Mouse (Mus musculus) adrenal gland (tissue): ENCODE data around the gene Zbtb48.

Experiments used
- intact Hi-C: fragments of 180-260 bp; cut with DNase I; formaldehyde crosslinking; loops from one replicate; pipeline ENCODE4 v1.15.1; 2025
- long read RNA-seq, 2 experiments: library from polyadenylated mRNA; unstranded; transcript quantifications; one replicate each; pipeline ENCODE4 v2.0.0; 2020; ENCODE audit warnings: borderline replicate concordance in 1 of 2; ENCODE audit not compliant: insufficient replicate concordance in 1 of 2

Gene Zbtb48
- long read RNA-seq, experiment 1, partial matches to known transcripts, result 1 of 6 reads
- long read RNA-seq, experiment 1, other reads (novel, unspliced or antisense), result 2 of 6 reads
- long read RNA-seq, experiment 2, partial matches to known transcripts, result 0 of 9 reads
- long read RNA-seq, experiment 2, other reads (novel, unspliced or antisense), result 7 of 9 reads

DNA sequence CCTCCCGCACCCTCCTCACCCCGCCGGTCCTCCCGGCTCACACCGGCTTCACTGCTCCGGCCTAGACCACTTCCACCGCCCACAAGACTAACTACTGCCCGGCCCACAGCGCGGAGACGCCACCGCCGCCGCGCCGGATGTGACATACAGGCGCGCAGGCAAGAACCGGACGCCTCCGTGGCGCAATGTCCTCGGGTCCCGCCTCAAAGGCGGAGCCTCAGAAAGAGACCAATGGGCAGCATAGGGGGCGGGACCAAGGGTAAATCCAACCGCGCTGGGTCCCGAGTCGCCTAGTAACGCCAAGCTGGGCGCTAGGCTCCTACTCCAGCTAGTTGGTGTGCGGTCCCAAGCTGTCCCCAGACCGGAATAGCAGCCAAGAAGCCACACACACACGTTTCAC, at the start of gene Zbtb48:
Gene Zbtb48, minus strand, starts transcription at position 148 of the 400 bp plus-strand sequence.
- intact Hi-C loops, result no loop called here

GRCm38 (mm10) chr4:152077191-152077590, 49.7 kb upstream of the Zbtb48 start:
- intact Hi-C loops, result no loop called here

GRCm38 (mm10) chr4:152074548-152074947, 47.1 kb upstream of the Zbtb48 start:
- intact Hi-C loops, result no loop called here

DNA sequence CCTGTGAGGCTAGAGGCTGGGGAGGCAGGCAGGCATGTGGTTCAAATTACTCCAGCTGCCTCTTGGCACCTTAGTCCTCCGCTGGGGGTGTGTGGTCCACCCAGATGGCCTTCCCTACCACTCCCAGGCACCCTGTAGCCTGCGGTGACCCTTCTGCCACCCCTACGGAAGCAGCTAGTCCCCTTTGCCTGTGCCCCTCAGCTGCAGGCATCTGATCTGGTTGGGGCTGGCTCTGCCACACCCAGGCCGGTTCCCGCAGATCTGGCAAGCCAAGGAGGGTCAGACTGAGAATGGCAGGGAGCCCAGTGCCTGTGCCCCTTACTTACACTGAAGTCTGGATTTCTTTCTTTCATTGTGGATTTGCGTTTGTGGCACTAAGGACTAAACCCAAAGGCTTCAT, 46.2 kb upstream of the Zbtb48 start:
- intact Hi-C loops, result no loop called here

GRCm38 (mm10) chr4:152072655-152073054, 45.2 kb upstream of the Zbtb48 start:
- intact Hi-C loops, result no loop called here

- intact Hi-C loops, result no loop called here
These were observed 44.7 kb upstream of the Zbtb48 start, which contains the start of gene Plekhg5 for GRCm38 (mm10) chr4:152072121-152072601. Plekhg5 (plus strand) TSS chr4:152072498.

- intact Hi-C loops, result no loop called here
These were observed 43.3 kb upstream of the Zbtb48 start for GRCm38 (mm10) chr4:152070494-152071396.

- intact Hi-C loops, result no loop called here
These were observed 41.8 kb upstream of the Zbtb48 start for GRCm38 (mm10) chr4:152069245-152069644.

DNA sequence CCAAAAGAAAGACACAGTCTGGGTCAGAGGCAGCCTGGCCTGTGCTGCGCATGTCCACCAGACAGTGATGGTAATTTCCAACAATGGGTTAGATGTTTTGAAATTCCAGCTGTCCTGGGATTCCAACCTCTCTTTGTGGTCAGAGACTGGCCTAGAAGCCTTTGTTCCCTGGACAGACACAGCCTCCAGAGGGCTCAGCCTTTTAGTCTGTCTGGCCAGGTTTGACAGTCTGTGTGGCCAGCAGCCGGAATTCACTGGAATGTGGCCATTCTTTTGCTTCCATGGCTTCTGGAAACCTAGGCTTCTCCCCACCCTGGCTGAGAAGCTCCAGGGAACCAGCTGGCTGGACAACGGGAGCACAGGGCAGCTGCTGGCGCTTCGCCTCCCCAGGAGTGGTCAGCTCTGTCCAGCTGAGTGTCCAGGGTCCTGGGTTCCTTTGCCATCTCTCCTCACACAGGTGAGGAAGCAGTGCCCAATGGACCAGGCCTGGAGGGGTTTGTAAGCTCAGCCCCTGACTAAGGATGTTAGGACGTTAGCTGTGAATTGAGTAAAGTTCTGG, 40.8 kb upstream of the Zbtb48 start:
- intact Hi-C loops, result no loop called here

DNA sequence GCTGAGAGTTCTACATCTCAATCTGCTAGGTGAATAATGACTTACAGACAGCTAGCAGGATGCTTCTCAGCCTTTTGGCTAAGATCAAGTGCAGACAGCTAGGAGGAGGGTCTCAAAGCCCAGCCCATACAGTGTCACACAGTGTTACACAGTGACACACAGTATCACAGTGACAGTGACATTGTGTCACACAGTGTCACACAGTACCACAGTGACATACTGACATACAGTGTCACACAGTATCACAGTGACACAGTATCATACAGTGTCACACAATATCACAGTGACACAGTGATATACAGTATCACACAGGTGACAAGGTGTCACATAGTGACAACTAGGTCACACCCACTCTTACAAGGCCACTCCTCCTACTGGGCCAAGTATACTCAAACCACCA, 39.8 kb upstream of the Zbtb48 start:
- intact Hi-C loops, result no loop called here

- intact Hi-C loops, result no loop called here
These were observed 35.1 kb upstream of the Zbtb48 start for GRCm38 (mm10) chr4:152062390-152063110.

- intact Hi-C loops, result no loop called here
These were observed 17.1 kb upstream of the Zbtb48 start for GRCm38 (mm10) chr4:152044609-152045008.

GRCm38 (mm10) chr4:152043171-152043570, 15.7 kb upstream of the Zbtb48 start:
- intact Hi-C loops, result no loop called here

- intact Hi-C loops, result no loop called here
These were observed 14.6 kb upstream of the Zbtb48 start for GRCm38 (mm10) chr4:152041924-152042641.

DNA sequence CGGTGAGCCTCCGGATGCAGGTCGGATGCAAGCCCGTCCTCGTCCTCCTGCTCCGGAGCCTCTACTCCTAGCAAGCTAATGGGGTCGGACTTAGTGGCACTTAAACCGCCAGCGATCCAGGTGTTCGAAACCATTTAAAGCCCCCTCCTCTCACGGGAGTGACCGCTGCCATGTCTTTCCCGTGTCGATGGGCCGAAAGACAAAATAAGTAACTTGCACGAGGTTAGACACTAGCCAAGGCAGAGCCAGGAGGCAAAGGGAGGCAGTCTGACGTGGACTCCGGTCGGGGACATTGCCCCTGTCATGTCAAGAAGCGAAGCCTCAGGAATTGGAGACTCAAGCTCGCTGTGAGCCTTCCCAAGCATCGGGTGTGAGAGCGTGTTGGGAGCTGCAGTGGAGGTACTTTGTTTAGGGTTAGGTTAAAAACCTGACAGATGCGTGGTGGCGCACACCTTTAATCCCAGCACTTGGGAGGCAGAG, 12.4 kb upstream of the Zbtb48 start:
- intact Hi-C loops, result loop anchor here (5.0 kb wide), 1 partner anchor 57 kb away; no protein-coding TSS in a partner anchor

DNA sequence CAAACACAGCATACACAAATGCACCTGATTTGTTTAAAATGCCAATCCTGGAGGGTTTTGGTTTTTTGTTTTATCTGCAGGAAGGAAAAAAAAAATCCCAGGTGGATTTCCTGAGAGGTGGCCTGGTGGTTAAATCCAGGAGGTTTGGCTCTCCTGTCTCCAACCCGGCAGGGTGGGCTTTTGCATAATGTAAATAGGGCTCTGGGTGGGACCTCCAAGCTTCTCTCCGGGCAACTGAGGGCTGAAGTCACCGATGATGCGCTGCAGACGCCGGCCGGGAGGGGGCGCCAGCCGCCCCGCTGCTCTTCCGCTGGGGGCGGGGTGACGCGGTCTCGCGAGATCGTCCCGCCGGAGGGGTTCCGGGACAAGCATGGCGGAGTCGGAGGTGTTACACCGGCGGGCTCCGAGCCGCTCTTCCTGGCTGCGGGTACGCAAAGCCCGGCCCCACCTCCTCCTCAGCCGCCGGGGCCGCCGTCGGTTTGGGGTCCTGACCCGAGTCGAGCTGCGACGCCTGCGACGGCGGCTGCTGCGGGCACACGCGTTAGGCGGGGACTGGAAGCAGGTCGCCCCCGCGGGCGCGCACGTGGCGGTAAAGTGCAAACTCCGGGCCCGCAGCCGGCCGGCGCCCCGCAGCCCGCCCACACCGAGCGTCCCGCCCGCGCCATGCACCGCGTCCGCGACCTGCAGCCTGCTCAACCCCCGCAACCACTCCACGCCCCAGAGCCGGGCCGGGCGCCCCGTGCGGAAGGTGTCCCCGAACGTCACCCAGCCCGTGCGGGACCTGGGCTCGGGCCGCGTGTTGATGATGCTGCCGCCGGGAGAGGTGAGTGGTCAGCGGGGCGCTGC, 11.7 kb upstream of the Zbtb48 start, which contains the start of gene Nol9:
Gene Nol9, plus strand, starts transcription at position 337 of the 846 bp plus-strand sequence.
- intact Hi-C loops, result loop anchor here (5.0 kb wide), 1 partner anchor 58 kb away; no protein-coding TSS in a partner anchor

DNA sequence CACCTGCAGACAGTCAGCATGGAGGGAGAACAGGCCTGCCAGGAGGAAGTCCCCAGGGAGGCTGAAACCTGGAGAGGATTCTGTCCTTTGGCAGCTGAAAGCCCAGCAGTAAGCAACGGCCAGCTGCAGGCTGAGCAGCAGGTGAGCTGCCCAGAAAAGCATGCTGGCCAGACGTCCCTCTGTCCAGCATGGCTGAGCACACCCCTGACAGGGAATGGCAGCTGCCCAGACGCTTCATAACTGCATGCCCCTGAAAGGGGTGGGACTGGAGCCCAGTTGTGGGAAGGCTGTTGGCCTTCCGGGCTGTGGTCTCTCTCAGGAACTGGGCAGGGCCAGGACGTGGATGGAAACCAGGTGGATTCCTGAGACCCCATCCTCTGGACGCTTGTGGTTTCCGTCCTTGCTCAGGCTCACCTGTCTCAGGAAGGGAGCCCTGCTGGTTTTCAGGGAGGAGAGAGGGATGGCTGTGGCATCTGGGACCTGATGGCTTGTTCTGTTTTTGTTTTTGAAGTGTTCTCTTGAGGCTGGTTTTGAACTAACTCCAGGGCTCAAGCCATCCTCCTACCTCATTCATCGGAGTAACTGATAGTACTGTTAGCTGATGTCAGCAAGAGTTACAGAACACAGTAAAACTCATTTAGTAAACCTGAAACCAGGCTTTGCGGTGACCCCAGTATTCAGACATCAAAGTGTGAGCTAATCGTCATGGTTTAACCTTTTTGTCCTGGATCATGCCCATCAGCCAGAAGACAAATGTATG, 10.9 kb upstream of the Zbtb48 start, which contains the start of gene Tas1r1:
Gene Tas1r1, minus strand, starts transcription at position 344 of the 760 bp plus-strand sequence.
- intact Hi-C loops, result loop anchor here (5.0 kb wide), 1 partner anchor 59 kb away; no protein-coding TSS in a partner anchor

DNA sequence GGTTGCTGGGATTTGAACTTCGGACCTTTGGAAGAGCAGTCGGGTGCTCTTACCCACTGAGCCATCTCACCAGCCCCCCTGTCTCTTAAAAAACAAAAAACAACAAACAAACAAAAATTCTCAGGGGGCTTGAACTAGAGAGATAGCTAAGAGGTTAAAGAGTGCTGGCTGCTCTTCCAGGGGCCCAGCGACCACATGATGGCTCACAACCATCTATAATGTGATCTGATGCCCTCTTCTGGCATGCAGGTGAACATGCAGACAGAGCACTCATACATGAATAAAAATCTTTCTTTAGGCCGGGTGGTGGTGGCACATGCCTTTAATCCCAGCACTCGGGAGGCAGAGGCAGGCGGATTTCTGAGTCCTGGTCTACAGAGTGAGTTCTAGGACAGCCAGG, 9.0 kb upstream of the Zbtb48 start:
- intact Hi-C loops, result loop anchor here (5.0 kb wide), 1 partner anchor 61 kb away; no protein-coding TSS in a partner anchor
